Mouse (Mus musculus) mammary gland, adult 2 months (tissue): ENCODE data around the gene Arhgap17. TPM values are rescaled to one million over a fixed set of nuclear protein-coding genes. Genes with fewer than 3 reads are reported as not detected.

ENCODE experiments used
- polyA plus RNA-seq: library from polyadenylated mRNA; depleted of rRNA; stranded (reverse); fragments of >200 nt; gene quantifications from 2 replicates; pipeline ENCODE4 v1.2.3, GENCODE M21; 2012; ENCODE audit warnings: low replicate concordance; rRNA removed

Arhgap17 gene
- 32.0 and 55.2 TPM in 2 replicates for polyA plus RNA-seq

DNA sequence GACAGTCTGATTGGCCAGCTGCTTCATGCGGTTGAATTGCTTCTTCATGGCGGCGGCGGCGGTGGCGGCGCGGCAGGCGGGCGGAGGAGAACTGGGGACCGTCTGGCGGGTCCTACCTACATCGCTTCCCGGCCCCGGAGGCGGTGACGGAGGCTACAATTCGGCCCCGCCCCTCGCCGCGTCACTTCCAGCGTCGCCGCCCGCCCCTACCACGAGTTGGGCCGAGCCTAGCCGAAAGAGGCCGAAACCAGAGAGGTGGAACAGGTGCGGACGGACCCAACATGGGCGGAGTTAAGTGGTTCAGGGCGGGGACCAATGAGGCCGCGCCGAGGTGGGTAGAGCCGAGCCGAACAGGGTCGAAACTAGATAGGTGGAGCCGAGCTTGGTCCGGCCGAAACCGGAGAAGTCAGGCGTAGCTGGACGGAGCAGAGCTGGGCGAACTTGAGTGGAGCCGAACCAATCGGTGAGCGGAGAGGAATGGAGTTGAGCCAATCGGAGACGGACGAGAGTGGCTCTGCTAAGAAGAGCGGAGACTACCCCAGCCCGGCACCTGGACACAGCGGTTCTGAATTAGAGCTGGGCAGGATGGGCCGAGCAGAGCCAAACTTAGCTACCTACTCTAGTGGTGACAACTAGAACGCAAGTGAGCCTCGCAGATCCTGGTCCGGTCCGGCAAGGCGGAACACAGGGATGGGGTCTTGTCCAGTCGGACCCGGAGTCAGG lies at the start of gene Arhgap17, which contains the start of gene Lcmt1:
Arhgap17 (minus strand) TSS at position 157 of the 723 bp plus-strand sequence.
Lcmt1 (plus strand) TSS at position 26 of the 723 bp plus-strand sequence.

Other genes with a start within 250 kb of the Arhgap17 start
- gene Tnrc6a, start 246.0 kb downstream of the Arhgap17 start, polyA plus RNA-seq: 44.8 and 46.3 TPM in 2 replicates
- gene Slc5a11, start 155.1 kb downstream of the Arhgap17 start, polyA plus RNA-seq: 0.19 and 5.1 TPM in 2 replicates
- 17.4 and 21.3 TPM in 2 replicates for gene Lcmt1, start 131 bp downstream of the Arhgap17 start, polyA plus RNA-seq
- 0.67 TPM in 1 of 2 replicates, not detected in the other for gene Aqp8, start 92.4 kb upstream of the Arhgap17 start, polyA plus RNA-seq
- 0.01 and 0.04 TPM in 2 replicates for gene Zkscan2, start 130.5 kb upstream of the Arhgap17 start, polyA plus RNA-seq